Mouse (Mus musculus): ENCODE measurements around the gene Cfap126.
"Not testable (repeated sequence)": the region's sequence is repeated elsewhere in the genome, so short reads cannot be mapped to it uniquely, and the experiment has no call there.

Cfap126 gene

DNA sequence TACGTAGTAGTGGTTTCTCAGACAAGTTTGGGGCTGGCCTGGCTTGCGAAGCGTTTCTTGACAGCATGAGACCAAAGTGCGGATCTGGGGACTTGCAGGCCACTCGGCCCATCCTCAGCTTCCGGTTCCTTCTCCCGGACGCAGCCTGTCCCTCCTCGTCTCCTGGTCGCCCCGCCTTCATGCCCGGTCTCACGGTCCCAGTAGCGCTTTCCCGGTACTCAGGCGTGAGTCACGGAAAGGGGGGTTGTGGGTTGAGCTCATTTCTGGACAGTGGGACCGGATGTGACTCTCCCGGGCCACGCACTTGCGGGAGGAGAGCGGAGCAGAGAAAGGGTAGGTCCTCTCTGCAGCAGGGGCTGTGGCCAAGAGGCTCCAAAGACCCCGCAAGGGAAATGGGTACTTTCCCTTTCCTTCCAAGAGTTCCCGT lies at the start of gene Cfap126:
Gene Cfap126 (plus strand): TSS at position 46 of the 427 bp plus-strand sequence.
- peak; percentile 39 to 40 for DNase-seq (ENCODE audit: low spot score in 2 of 2)

DNA sequence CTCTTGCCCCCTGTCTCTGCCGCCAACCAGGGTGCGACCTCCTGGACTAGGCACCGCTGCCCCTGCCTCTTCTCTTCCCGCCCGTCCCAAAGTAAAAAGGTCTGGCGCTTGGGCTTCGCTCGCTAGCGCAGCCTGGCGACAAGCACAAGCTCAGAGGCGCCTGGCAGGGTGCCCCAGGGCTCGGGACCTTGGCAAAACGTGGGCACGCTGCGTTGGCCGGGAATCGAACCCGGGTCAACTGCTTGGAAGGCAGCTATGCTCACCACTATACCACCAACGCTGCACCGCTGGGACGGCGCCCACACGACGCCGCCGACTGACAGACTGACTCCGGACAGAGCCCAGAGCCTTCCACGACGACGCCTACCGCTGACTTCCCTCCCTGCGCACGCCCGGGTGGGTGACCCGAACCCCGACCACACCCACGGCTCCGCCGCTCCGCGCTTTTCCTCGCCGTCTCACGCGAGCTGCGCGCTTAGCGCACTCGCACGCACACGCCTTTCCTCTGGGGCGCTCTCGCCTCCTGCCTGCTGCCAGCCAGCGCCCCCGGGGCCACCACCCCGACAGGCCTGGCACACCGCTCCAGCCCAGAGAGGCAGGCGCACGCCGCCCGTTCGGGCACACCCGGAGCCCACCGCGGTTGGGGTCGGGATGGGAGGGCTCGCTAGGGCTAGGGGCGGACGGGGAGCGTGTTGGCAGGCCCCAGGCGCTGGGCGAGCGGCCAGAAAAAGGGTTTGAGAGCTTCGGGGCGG lies 49.1 kb upstream of the Cfap126 start, which contains the start of gene Fcgr3:
Gene Fcgr3 (minus strand): TSS at position 445 of the 752 bp plus-strand sequence.
- DNase-seq (ENCODE audit: low spot score in 2 of 2): peak; percentile 65 to 73

DNA sequence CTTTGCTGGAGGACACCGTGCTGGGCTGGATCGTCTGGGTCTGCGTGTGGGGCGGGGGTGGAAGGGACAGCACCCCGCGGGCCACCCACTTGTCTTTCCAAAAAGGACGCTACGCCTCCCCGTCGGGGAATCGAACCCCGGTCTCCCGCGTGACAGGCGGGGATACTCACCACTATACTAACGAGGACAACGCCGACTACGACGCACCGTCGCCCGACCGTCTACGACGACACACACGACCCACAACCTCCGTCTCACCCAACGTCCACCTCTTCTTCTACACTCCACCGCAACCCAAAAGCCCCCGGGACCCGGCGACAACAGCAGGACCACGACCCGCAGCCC lies 48.5 kb upstream of the Cfap126 start:
- DNase-seq (ENCODE audit: low spot score in 2 of 2): peak; percentile 56 to 67

DNA sequence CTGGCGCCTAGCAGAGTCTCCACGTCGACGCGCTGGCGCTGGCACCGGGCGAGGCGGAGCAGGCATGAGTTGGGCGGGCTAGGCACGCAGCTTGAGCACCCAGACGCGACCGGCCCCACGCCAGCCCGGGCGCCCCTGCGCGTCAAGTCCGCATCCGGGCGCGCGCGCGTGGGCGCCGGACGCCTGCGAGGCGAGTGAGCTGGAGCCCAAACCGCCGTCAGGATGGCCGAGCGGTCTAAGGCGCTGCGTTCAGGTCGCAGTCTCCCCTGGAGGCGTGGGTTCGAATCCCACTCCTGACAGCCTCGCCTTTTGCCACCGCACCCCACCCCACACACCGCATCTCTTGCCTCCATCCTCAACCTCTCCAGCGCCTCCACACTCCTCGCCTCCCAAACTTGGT lies 48.0 kb upstream of the Cfap126 start:
- peak; percentile 34 to 52 for DNase-seq (ENCODE audit: low spot score in 2 of 2)

DNA sequence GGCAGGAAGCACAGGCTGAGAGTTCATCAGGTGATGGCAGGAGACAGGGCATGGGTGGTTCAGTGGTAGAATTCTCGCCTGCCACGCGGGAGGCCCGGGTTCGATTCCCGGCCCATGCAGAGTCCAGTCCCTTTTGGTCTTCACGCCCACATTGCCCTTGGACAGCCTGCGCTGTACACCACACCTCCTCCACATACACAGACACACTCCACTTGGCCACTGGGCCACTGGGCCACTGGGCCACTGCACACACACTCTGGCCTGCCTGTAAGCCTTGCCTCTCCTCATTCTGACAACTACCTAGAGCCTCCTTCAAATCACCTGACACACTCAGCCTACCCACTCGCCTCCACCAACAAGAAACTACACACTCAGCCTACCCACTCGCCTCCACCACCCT lies 47.1 kb upstream of the Cfap126 start:
- not testable (repeated sequence) for DNase-seq (ENCODE audit: low spot score in 2 of 2)

DNA sequence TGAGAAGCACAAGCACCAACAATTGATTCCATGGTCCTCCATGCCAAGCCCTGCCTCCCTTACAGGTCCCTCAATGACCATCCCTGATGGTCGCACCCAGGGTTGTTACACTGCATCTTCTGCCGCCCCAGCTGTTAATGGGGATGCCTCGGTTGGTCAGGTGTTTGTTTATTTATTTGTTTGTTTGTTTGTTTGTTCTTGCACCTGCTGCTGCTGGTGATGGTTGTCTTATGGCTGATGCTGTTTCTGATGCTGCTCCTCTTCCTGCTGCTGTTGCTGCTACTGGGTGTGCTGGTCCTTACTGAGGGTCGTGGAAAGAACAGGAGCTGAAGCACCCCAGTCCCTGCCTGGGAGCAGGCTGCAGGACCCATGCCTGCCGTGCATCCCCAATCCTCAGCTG lies 45.8 kb upstream of the Cfap126 start:
- not testable (repeated sequence) for DNase-seq (ENCODE audit: low spot score in 2 of 2)

DNA sequence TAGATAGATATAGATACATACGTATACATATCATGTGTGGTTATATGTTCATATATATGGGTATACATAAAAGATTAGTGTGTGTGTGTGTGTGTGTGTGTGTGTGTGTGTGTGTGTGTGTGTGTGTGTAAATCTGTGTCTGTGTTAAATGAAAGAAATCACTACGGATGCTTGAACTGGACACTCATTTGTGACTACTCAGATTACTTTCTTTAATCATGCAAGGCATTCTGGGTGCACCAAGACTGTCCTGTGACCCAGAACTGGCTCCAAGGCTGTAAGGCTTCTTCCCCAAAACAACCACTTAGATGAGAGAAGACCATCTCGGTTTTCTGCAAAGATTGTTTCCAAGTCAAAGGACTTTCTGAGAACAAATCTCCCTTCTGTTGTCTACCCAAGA lies 44.2 kb upstream of the Cfap126 start:
- DNase-seq (ENCODE audit: low spot score in 2 of 2): not testable (repeated sequence)

DNA sequence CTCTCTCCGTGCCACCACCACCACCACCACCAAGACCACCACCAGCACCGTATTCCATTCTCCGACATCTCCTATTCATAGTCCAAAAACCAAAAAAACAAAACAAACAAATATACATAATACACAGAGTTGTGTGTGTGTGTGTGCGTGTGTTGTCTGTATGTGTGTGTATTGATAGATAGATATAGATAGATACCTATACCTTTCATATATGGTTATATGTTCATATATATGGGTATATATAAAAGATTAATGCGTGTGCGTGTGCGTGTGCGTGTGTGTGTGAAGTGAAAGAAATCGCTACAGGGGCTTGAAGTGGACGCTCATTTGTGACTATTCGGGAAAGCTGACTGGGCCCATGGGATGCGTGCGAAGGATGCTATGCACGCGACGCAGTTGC lies 42.8 kb upstream of the Cfap126 start:
- DNase-seq (ENCODE audit: low spot score in 2 of 2): not testable (repeated sequence)

DNA sequence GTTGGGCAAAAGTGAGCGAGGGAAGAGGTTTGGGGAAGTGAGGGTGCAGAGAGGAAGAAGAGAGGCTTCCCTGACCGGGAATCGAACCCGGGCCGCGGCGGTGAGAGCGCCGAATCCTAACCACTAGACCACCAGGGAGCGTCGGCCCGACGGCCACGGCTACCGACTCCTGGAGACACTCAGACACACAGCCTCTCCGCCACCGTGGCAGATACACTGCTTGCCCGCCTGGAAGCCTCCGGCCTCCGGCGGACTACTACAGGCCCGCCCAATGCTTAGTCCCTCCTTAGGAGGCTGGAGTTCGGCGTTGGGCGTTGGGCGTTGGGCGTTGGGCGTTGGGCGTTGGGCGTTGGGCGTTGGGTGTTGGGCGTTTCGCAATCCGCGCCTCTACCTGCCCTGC lies 42.0 kb upstream of the Cfap126 start:
- DNase-seq (ENCODE audit: low spot score in 2 of 2): not testable (repeated sequence)

DNA sequence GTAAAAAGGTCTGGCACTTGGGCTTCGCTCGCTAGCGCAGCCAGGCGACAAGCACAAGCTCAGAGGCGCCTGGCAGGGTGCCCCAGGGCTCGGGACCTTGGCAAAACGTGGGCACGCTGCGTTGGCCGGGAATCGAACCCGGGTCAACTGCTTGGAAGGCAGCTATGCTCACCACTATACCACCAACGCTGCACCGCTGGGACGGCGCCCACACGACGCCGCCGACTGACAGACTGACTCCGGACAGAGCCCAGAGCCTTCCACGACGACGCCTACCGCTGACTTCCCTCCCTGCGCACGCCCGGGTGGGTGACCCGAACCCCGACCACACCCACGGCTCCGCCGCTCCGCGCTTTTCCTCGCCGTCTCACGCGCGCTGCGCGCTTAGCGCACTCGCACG lies 41.5 kb upstream of the Cfap126 start:
- DNase-seq (ENCODE audit: low spot score in 2 of 2): not testable (repeated sequence)

DNA sequence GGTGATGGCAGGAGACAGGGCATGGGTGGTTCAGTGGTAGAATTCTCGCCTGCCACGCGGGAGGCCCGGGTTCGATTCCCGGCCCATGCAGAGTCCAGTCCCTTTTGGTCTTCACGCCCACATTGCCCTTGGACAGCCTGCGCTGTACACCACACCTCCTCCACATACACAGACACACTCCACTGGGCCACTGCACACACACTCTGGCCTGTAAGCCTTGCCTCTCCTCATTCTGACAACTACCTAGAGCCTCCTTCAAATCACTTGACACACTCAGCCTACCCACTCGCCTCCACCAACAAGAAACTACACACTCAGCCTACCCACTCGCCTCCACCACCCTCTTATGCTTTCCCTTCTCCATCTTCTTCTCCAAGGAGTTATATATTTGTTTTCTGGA lies 39.4 kb upstream of the Cfap126 start:
- not testable (repeated sequence) for DNase-seq (ENCODE audit: low spot score in 2 of 2)

DNA sequence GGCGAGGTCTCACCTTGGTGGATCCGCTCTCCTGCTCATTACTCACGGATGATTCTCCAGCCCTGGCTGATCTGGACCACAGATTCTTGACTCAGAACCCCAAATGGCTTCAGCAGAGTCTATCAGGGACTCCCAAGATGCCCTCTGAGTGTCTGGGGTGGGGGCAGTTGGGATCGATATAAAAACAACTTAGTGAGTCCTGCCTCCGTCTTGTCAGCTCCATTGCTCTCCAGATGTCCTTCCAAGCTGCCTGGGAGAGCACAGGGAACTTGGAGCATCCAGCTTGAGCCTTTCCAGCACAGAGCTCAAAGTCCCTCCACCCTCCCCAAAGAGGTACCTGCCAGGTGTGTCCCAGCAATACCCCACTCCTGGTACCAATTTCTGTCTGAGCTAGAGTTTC lies 37.5 kb upstream of the Cfap126 start:
- not testable (repeated sequence) for DNase-seq (ENCODE audit: low spot score in 2 of 2)

DNA sequence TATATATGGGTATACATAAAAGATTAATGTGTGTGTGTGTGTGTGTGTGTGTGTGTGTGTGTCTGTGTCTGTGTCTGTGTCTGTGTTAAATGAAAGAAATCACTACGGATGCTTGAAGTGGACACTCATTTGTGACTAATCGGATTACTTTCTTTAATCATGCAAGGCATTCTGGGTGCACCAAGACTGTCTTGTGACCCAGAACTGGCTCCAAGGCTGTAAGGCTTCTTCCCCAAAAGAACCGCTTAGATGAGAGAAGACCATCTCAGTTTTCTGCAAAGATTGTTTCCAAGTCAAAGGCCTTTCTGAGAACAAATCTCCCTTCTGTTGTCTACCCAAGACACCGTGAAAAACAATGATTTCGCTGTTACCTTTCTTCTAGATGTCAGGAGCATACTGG lies 36.5 kb upstream of the Cfap126 start:
- not testable (repeated sequence) for DNase-seq (ENCODE audit: low spot score in 2 of 2)

DNA sequence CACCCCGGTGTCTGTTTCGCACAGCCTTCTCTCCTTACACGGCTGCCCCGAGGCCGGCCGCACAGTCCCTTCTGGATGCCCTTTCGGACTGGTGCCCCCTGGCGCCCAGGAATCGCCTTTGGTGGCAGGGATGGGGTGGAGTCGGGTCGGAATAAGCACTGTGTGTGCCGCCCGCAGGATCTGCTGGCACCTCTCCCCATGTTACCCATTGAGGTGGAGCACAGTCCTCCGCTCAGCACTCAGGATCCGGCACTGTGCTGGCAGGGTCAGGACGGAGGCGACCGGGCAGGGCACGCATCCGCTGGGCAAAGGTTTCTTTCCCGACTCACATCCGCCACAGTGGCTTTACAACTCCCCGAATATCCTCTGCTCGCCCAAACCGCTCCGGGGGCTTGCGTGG lies 35.8 kb upstream of the Cfap126 start:
- not testable (repeated sequence) for DNase-seq (ENCODE audit: low spot score in 2 of 2)

DNA sequence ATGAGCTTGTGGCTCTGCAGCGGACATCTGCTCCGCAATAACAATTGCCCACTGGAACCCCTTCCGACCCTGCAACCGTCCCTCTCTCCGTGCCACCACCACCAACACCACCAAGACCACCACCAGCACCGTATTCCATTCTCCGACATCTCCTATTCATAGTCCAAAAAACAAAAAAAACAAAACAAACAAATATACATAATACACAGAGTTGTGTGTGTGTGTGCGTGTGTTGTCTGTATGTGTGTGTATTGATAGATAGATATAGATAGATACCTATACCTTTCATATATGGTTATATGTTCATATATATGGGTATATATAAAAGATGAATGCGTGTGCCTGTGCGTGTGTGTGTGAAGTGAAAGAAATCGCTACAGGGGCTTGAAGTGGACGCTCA lies 35.3 kb upstream of the Cfap126 start:
- not testable (repeated sequence) for DNase-seq (ENCODE audit: low spot score in 2 of 2)

DNA sequence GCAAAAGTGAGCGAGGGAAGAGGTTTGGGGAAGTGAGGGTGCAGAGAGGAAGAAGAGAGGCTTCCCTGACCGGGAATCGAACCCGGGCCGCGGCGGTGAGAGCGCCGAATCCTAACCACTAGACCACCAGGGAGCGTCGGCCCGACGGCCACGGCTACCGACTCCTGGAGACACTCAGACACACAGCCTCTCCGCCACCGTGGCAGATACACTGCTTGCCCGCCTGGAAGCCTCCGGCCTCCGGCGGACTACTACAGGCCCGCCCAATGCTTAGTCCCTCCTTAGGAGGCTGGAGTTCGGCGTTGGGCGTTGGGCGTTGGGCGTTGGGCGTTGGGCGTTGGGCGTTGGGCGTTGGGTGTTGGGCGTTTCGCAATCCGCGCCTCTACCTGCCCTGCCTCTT lies 34.4 kb upstream of the Cfap126 start:
- not testable (repeated sequence) for DNase-seq (ENCODE audit: low spot score in 2 of 2)

DNA sequence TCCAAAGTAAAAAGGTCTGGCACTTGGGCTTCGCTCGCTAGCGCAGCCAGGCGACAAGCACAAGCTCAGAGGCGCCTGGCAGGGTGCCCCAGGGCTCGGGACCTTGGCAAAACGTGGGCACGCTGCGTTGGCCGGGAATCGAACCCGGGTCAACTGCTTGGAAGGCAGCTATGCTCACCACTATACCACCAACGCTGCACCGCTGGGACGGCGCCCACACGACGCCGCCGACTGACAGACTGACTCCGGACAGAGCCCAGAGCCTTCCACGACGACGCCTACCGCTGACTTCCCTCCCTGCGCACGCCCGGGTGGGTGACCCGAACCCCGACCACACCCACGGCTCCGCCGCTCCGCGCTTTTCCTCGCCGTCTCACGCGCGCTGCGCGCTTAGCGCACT lies 33.9 kb upstream of the Cfap126 start:
- DNase-seq (ENCODE audit: low spot score in 2 of 2): not testable (repeated sequence)

DNA sequence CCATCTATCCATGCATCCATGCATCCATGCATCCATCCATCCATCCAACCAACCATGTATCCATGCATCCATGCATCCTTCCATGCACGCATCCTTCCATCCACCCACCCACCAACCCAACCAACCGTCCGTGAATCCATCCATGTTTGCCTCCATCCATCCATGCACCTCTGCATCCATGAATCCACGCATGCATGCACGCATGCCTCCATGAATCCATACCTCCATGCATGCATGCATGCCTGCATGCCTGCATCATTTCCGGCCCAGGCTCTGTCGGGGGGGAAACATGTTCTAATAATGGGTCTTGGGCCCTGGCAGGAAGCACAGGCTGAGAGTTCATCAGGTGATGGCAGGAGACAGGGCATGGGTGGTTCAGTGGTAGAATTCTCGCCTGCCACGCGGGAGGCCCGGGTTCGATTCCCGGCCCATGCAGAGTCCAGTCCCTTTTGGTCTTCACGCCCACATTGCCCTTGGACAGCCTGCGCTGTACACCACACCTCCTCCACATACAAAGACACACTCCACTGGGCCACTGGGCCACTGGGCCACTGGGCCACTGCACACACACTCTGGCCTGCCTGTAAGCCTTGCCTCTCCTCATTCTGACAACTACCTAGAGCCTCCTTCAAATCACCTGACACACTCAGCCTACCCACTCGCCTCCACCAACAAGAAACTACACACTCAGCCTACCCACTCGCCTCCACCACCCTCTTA lies 32.0 kb upstream of the Cfap126 start:
- not testable (repeated sequence) for DNase-seq (ENCODE audit: low spot score in 2 of 2)

DNA sequence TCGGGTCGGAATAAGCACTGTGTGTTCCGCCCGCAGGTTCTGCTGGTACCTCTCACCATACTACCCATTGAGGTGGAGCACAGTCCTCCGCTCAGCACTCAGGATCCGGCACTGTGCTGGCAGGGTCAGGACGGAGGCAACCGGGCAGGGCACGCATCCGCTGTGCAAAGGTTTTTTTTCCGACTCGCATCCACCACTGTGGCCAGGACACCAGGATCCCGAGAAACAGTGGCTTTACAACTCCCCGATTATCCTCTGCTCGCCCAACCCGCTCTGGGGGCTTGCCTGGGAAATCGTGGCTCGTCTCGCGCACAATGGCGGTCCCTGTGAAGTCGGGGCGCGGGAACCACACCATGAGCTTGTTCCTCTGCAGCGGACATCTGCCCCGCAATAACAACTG lies 28.0 kb upstream of the Cfap126 start:
- DNase-seq (ENCODE audit: low spot score in 2 of 2): no peak

DNA sequence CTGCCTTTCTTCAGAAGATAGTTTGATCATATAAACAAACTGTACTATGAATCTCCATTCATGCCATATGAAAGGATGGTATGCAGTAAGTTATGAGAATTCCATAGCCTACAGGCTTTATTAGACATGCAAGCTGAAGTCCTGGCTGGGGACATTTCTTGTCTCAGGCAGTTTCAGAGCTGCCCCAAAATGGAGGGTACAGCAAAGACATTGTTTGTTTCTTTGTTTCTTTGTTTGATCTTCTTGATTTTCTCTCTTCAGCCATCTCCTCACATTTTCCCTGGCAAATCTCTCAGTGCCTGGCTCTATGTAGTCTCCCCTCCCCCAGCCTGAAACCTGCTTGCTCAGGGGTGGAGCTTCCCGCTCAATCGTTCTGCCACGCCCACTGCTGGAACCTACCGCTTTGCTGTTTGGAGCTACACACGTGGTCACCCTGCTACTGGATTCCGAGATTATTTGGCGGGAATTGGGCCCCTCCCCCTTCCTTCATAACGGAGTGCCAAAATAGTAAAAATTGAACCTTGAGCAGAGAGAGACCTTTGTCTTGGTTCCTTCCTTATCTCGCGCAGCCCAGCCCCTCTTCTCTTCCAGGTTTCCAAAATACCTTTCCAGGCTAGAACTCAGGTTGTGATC lies 25.4 kb upstream of the Cfap126 start:
- DNase-seq (ENCODE audit: low spot score in 2 of 2): not testable (repeated sequence)

DNA sequence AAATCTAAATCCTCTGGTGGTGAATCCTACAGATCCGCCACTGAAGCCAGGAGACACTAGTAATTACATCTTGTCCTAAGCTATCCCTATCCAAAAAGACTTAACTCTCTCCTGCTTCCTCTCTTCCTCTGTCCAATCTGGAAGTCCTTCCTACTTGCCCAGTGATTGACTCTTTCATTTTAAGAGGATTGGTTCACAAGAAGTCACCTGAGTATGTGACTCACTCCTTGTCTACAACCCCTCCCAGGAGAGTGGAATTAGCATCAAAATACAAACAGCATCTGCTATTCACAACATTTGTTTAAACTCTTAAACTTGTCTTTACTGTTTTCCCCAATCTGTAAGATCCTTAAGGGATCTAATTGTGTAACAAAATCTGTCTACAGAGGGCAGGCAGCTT lies 23.8 kb upstream of the Cfap126 start:
- no peak for DNase-seq (ENCODE audit: low spot score in 2 of 2)

DNA sequence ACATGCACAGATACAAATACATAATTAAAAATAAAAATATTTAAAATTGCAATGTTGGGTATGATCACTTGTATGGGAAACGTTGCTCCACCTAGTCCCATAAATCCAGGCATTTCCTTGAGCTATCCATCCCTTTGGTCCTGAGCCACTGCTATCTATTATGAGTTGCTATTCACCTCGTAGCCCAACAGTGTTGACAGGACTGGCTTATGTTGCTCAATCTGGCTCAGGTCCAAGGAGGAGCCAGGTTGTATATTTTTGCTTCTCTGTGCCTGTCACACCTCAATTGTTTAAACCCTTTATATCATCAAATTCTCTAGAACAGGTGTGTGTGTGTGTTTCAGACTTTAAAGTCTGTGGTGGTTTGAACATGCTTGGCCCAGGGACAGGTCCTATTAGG lies 23.0 kb upstream of the Cfap126 start:
- no peak for DNase-seq (ENCODE audit: low spot score in 2 of 2)

DNA sequence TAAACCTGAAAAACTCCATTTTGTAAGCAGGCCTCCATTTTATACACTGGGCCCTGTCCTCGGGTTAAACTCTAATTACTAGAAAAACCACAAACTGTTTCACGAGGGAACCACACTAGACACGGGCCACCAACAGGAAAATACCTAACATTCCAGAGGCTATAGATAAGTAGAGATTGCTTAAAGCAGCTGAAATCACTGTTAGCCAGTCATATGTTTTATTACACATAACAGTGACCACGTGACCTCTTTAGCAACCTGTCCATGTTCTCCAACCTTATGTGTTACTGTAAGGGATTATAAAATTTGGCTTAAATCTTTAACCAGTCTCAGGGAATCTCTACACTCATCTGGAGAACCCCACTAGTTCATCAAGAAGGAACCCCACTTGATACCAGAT lies 19.3 kb upstream of the Cfap126 start:
- DNase-seq (ENCODE audit: low spot score in 2 of 2): no peak
